Mouse (Mus musculus): ENCODE results near the gene Cdh7. TPM values are rescaled to one million over a fixed set of nuclear protein-coding genes. Genes with fewer than 3 reads are reported as not detected.
"Not testable (repeated sequence)": the region's sequence is repeated elsewhere in the genome, so short reads cannot be mapped to it uniquely, and the experiment has no call there.

Gene Cdh7
- polyA plus RNA-seq, 1 experiment from 2014 or later = not detected

DNA sequence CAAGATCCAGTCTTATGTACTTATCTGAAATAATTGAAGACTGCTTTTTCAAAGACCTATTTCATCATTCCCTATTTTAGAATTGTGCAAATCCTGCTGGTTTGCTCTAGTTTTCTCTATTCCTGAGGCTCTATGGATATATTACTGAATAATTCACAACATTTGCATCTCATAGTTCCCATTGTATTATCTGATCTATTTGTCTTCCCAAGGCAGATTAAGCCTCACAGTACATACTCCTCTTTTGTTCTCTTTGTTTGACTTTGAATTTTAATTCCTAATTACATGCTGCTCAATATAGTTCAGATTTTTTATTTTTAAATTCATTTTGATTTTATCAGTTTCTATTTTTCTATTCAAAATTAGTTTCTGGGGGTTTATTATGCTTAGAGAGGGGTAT, 74.1 kb downstream of the Cdh7 start:
- H3K27ac ChIP-seq (ENCODE audit: low read depth) = no peak overlapping the region
- H3K4me2 ChIP-seq = no peak overlapping the region
- H3K36me3 ChIP-seq (ENCODE audit: insufficient read depth) = no peaks in the 10 kb centered on the region
- no peaks in the 10 kb centered on the region for H3K9me3 ChIP-seq (ENCODE audit: low read depth, low read length)
- no peak overlapping the region for H3K9ac ChIP-seq
- ATAC-seq (ENCODE audit: insufficient read depth) (no peak), DNase-seq (no peak)
- no peak overlapping the region for H3K4me3 ChIP-seq (ENCODE audit: low read depth, low read length)
- no peaks in the 10 kb centered on the region for H3K27me3 ChIP-seq (ENCODE audit: insufficient read depth, low read length)
- TF ChIP-seq CTCF (IDR thresholded peaks at IDR 0.05; ENCODE audit: low read depth) = no peak
- no peaks in the 10 kb centered on the region for H3K4me1 ChIP-seq (ENCODE audit: insufficient read depth)

DNA sequence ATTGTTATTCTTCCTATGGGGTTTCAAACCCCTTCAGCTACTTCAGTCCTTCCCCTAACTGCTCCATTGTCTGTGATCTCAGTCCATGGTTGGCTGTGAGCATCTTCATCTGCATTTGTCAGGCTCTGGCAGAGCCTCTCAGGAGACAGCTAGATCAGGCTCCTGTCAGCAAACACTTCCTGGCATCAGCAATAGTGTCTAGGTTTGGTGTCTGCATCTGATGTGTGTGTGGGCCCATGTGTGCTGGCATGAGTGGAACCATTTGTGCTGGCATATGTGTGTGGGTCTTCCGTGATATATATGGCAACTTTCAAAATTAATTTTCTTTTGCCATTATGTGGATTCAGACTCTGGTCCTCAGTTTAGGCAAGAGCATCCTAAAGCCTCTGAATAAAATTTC, 85.2 kb downstream of the Cdh7 start:
- H3K4me3 ChIP-seq (ENCODE audit: low read depth, low read length) = no peak overlapping the region
- H3K27ac ChIP-seq (ENCODE audit: low read depth) = no peak overlapping the region
- no peak for DNase-seq
- H3K9ac ChIP-seq = no peak overlapping the region
- no peaks in the 10 kb centered on the region for H3K36me3 ChIP-seq (ENCODE audit: insufficient read depth)
- H3K9me3 ChIP-seq (ENCODE audit: low read depth, low read length) = no peaks in the 10 kb centered on the region
- no peak for ATAC-seq (ENCODE audit: insufficient read depth)
- 87% methylated on average over 1 of the region's 1 CpGs for WGBS
- no peak overlapping the region for H3K4me2 ChIP-seq
- no peak for TF ChIP-seq CTCF (IDR thresholded peaks at IDR 0.05; ENCODE audit: low read depth)
- H3K27me3 ChIP-seq (ENCODE audit: insufficient read depth, low read length) = no peaks in the 10 kb centered on the region
- H3K4me1 ChIP-seq (ENCODE audit: insufficient read depth) = no peaks in the 10 kb centered on the region

DNA sequence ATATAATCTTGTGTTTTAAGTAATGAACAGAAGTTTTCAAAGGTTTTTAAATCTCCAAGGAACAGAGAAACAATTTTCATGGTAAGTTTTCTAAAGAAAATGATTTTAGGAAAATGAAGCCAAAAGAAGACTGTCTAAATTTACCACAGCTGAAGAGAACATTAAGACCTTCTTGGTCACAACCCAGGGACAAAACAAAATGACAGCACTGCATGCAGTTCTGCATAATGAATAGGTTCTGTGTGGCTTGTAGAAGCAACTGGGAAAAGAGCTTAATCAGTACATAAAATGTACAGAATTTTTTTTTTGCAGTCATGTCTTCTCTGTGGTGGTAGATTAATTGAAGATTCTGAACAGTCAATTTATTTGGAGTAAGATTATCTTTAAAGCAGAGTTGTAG, 96.2 kb downstream of the Cdh7 start:
- no peak overlapping the region for H3K9ac ChIP-seq
- DNase-seq (no peak), ATAC-seq (ENCODE audit: insufficient read depth) (no peak)
- no peaks in the 10 kb centered on the region for H3K36me3 ChIP-seq (ENCODE audit: insufficient read depth)
- TF ChIP-seq CTCF (IDR thresholded peaks at IDR 0.05; ENCODE audit: low read depth) = no peak
- H3K4me1 ChIP-seq (ENCODE audit: insufficient read depth) = no peaks in the 10 kb centered on the region
- no peak overlapping the region for H3K4me2 ChIP-seq
- H3K4me3 ChIP-seq (ENCODE audit: low read depth, low read length) = no peak overlapping the region
- H3K27me3 ChIP-seq (ENCODE audit: insufficient read depth, low read length) = no peaks in the 10 kb centered on the region
- H3K9me3 ChIP-seq (ENCODE audit: low read depth, low read length) = no peaks in the 10 kb centered on the region
- no peak overlapping the region for H3K27ac ChIP-seq (ENCODE audit: low read depth)

DNA sequence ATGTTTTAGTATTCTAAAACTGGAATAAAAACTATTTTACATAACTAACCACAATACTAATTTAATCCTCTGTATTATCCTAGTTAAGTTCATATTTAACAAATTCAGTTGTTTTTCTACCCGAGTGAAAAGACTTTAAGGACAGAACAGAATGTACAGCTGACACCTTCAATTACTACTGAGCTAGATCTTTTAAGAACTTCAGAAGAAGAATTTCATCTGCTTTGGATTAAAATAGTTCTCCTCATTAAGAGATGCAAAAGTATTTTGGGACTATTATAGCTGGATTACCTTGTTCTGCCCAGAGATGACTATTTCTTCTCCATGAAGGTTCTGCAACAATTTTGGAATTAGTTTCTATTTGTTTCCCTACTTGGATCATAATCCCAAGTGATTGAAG, 135.8 kb downstream of the Cdh7 start:
- H3K9me3 ChIP-seq (ENCODE audit: low read depth, low read length) = no peaks in the 10 kb centered on the region
- no peaks in the 10 kb centered on the region for H3K36me3 ChIP-seq (ENCODE audit: insufficient read depth)
- H3K27me3 ChIP-seq (ENCODE audit: insufficient read depth, low read length) = no peaks in the 10 kb centered on the region
- TF ChIP-seq CTCF (IDR thresholded peaks at IDR 0.05; ENCODE audit: low read depth) = no peak
- DNase-seq = no peak
- no peak for ATAC-seq (ENCODE audit: insufficient read depth)
- H3K4me2 ChIP-seq = no peak overlapping the region
- WGBS = 64% methylated on average over 1 of the region's 1 CpGs
- H3K4me3 ChIP-seq (ENCODE audit: low read depth, low read length) = no peak overlapping the region
- H3K27ac ChIP-seq (ENCODE audit: low read depth) = no peak overlapping the region
- no peaks in the 10 kb centered on the region for H3K4me1 ChIP-seq (ENCODE audit: insufficient read depth)
- no peak overlapping the region for H3K9ac ChIP-seq

DNA sequence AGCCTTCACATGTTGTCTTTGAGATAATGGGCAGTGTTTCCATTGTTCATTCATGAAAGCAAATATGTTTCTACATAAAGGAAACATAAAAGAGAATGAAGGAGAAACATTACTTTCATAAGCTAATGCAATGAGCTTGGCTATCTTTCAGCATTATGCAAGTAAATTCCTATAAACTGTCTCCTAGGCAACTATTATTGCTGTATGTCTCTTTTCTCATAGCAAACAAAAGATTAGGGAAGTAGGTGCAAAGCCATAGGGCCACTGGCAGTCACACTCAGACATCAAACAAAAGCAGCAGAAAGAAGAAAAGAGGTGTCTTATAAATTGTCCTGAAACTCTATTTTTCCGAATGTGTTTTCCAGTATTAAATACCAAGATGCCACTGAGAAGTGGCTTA, 136.6 kb downstream of the Cdh7 start:
- 63% methylated on average over 1 of the region's 1 CpGs for WGBS
- Histone ChIP-seq H3K4me2 (no peak overlapping the region), H3K27me3 (ENCODE audit: insufficient read depth, low read length) (no peaks in the 10 kb centered on the region), H3K4me1 (ENCODE audit: insufficient read depth) (no peaks in the 10 kb centered on the region), H3K27ac (ENCODE audit: low read depth) (no peak overlapping the region), H3K36me3 (ENCODE audit: insufficient read depth) (no peaks in the 10 kb centered on the region), H3K9ac (no peak overlapping the region), H3K9me3 (ENCODE audit: low read depth, low read length) (no peaks in the 10 kb centered on the region), H3K4me3 (ENCODE audit: low read depth, low read length) (no peak overlapping the region)
- ATAC-seq (ENCODE audit: insufficient read depth) (no peak), DNase-seq (no peak)
- TF ChIP-seq CTCF (IDR thresholded peaks at IDR 0.05; ENCODE audit: low read depth) = no peak

DNA sequence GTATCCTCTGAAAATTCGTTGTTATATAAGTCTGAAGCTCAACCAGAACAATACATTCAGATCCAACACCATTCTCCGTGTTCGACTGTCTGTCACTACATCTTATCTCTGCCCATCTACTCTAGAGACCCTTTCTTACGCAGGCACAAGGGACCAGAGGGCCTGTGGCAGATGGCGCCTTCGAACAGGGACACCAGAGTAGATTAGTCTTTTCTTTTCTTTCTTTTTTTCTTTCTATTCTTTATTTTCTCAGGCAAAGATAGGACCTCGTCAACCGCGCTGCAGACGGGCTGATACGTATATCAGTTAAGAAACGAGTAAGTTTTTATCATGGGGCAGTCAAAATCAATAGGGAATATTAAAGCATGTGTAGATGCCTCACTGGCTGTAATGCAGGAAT, 189.2 kb downstream of the Cdh7 start:
- not testable (repeated sequence) for ATAC-seq (ENCODE audit: insufficient read depth); H3K4me2 ChIP-seq

More for the DNA sequence above, 189.2 kb downstream of the Cdh7 start:
- not testable (repeated sequence) for H3K27me3 ChIP-seq (ENCODE audit: insufficient read depth, low read length); H3K27ac ChIP-seq (ENCODE audit: low read depth); H3K4me1 ChIP-seq (ENCODE audit: insufficient read depth); DNase-seq; H3K36me3 ChIP-seq (ENCODE audit: insufficient read depth); H3K9me3 ChIP-seq (ENCODE audit: low read depth, low read length); H3K9ac ChIP-seq; H3K4me3 ChIP-seq (ENCODE audit: low read depth, low read length)
- 93% methylated on average over 2 of the region's 12 CpGs for WGBS
